Mouse (Mus musculus): ENCODE results near the gene Kpna1. TPM values are rescaled to one million over a fixed set of nuclear protein-coding genes. Genes with fewer than 3 reads are reported as not detected.

The Kpna1 gene
- polyA plus RNA-seq, 1 experiment from 2014 or later: 34.0 TPM

GRCm38 (mm10) chr16:36071450-36072379 is 93.2 kb downstream of the Kpna1 start, which contains the start of the genes Fam162a and Ccdc58:
TSS of gene Fam162a (minus strand) at chr16:36071594.
TSS of gene Ccdc58 (plus strand) at chr16:36071685.
- no peaks in the 10 kb centered on the region for H3K9me3 ChIP-seq (replicated peaks)
- H3K27ac ChIP-seq: peak within 1 kb of the TSS; percentile 94
- no peaks in the 10 kb centered on the region for H3K27me3 ChIP-seq
- H3K4me3 ChIP-seq (replicated peaks): peak within 1 kb of the TSS; percentile 81
- WGBS (ENCODE audit: insufficient replicate concordance): under 1% methylated on average over 81 of the region's 81 CpGs
- ATAC-seq (ENCODE audit: low read depth) (peak; percentile 94), DNase-seq (peak; percentile 85)
- H3K9ac ChIP-seq: peak within 1 kb of the TSS; percentile 91
- peaks cover 12% of the 10 kb centered on the region for H3K36me3 ChIP-seq
- peak within 1 kb of the TSS; percentile 89 for H3K4me2 ChIP-seq
- peaks cover 47% of the 10 kb centered on the region for H3K4me1 ChIP-seq (replicated peaks)

GRCm38 (mm10) chr16:36072410-36073011 is 94.0 kb downstream of the Kpna1 start:
- DNase-seq (no peak), ATAC-seq (ENCODE audit: low read depth) (no peak)
- peak overlapping the region; percentile 89 for H3K4me2 ChIP-seq
- no peaks in the 10 kb centered on the region for H3K9me3 ChIP-seq (replicated peaks)
- no peaks in the 10 kb centered on the region for H3K27me3 ChIP-seq
- WGBS (ENCODE audit: insufficient replicate concordance): 21% methylated on average over 8 of the region's 8 CpGs
- H3K4me3 ChIP-seq (replicated peaks): peak overlapping the region; percentile 81
- peak overlapping the region; percentile 94 for H3K27ac ChIP-seq
- H3K4me1 ChIP-seq (replicated peaks): peaks cover 42% of the 10 kb centered on the region
- peak overlapping the region; percentile 91 for H3K9ac ChIP-seq
- peaks cover 8% of the 10 kb centered on the region for H3K36me3 ChIP-seq

GRCm38 (mm10) chr16:36074772-36075171 is 96.2 kb downstream of the Kpna1 start:
- Histone ChIP-seq H3K36me3 (peaks cover 3% of the 10 kb centered on the region), H3K4me2 (no peak overlapping the region), H3K9ac (no peak overlapping the region), H3K27ac (no peak overlapping the region), H3K4me3 (replicated peaks) (no peak overlapping the region), H3K4me1 (replicated peaks) (peaks cover 20% of the 10 kb centered on the region), H3K27me3 (no peaks in the 10 kb centered on the region), H3K9me3 (replicated peaks) (no peaks in the 10 kb centered on the region)
- WGBS (ENCODE audit: insufficient replicate concordance): 77% methylated on average over 3 of the region's 3 CpGs
- DNase-seq (no peak), ATAC-seq (ENCODE audit: low read depth) (no peak)

- ATAC-seq (ENCODE audit: low read depth) (no peak), DNase-seq (no peak)
- 89% methylated on average over 3 of the region's 3 CpGs for WGBS (ENCODE audit: insufficient replicate concordance)
- Histone ChIP-seq H3K4me1 (replicated peaks) (no peaks in the 10 kb centered on the region), H3K36me3 (peaks cover 24% of the 10 kb centered on the region), H3K4me2 (no peak overlapping the region), H3K27ac (no peak overlapping the region), H3K9me3 (replicated peaks) (no peaks in the 10 kb centered on the region), H3K9ac (no peak overlapping the region), H3K4me3 (replicated peaks) (no peak overlapping the region), H3K27me3 (no peaks in the 10 kb centered on the region)
Measured at GRCm38 (mm10) chr16:36079916-36080315, 101.4 kb downstream of the Kpna1 start.

Other genes starting within 250 kb of the Kpna1 start
- 4.6 and 4.9 TPM in 2 replicates for gene Dirc2, start 209.4 kb upstream of the Kpna1 start, polyA plus RNA-seq (2015; fragmentation: Nextera tagmentation; extraction: Ambion mirVana)
- gene Hspbap1, start 208.4 kb upstream of the Kpna1 start, polyA plus RNA-seq (2015; fragmentation: Nextera tagmentation; extraction: Ambion mirVana): 20.2 and 21.9 TPM in 2 replicates
- gene Parp14, start 107.2 kb upstream of the Kpna1 start, polyA plus RNA-seq (2015; fragmentation: Nextera tagmentation; extraction: Ambion mirVana): 0.48 and 0.94 TPM in 2 replicates
- 6.8 and 8.8 TPM in 2 replicates for gene Parp9, start 40.3 kb upstream of the Kpna1 start, polyA plus RNA-seq (2015; fragmentation: Nextera tagmentation; extraction: Ambion mirVana)
- gene Dtx3l, start 39.6 kb upstream of the Kpna1 start, polyA plus RNA-seq (2015; fragmentation: Nextera tagmentation; extraction: Ambion mirVana): 3.4 and 4.4 TPM in 2 replicates
- gene Wdr5b, start 62.4 kb downstream of the Kpna1 start, polyA plus RNA-seq (2015; fragmentation: Nextera tagmentation; extraction: Ambion mirVana): 2.9 and 3.6 TPM in 2 replicates
- 212 and 214 TPM in 2 replicates for gene Fam162a, start 92.8 kb downstream of the Kpna1 start, polyA plus RNA-seq (2015; fragmentation: Nextera tagmentation; extraction: Ambion mirVana)
- 71.3 and 76.8 TPM in 2 replicates for gene Ccdc58, start 92.9 kb downstream of the Kpna1 start, polyA plus RNA-seq (2015; fragmentation: Nextera tagmentation; extraction: Ambion mirVana)
- not detected in 2 replicates for gene Csta1, start 152.5 kb downstream of the Kpna1 start, polyA plus RNA-seq (2015; fragmentation: Nextera tagmentation; extraction: Ambion mirVana)
- gene Stfa2l1, start 178.1 kb downstream of the Kpna1 start, polyA plus RNA-seq (2015; fragmentation: Nextera tagmentation; extraction: Ambion mirVana): 10.5 and 11.3 TPM in 2 replicates
- gene Gm5483, start 205.5 kb downstream of the Kpna1 start, polyA plus RNA-seq (2015; fragmentation: Nextera tagmentation; extraction: Ambion mirVana): 38.0 and 46.7 TPM in 2 replicates
- gene Gm5416, start 231.7 kb downstream of the Kpna1 start, polyA plus RNA-seq (2015; fragmentation: Nextera tagmentation; extraction: Ambion mirVana): 1.2 TPM in 1 of 2 replicates, not detected in the other
- gene 2010005H15Rik, start 242.7 kb downstream of the Kpna1 start, polyA plus RNA-seq (2015; fragmentation: Nextera tagmentation; extraction: Ambion mirVana): 2.7 and 3.1 TPM in 2 replicates